Mouse (Mus musculus) retina, adult 2 months (tissue): ENCODE results near the gene 2810459M11Rik.
A peak's percentile ranks its signal among the peaks of the same experiment; 100 is the strongest.

Source experiments
- DNase-seq: peaks from one replicate; pipeline ENCODE4 v3.0.0-alpha.2; 2012; ENCODE audit warnings: low read depth, low spot score

The 2810459M11Rik gene

DNA sequence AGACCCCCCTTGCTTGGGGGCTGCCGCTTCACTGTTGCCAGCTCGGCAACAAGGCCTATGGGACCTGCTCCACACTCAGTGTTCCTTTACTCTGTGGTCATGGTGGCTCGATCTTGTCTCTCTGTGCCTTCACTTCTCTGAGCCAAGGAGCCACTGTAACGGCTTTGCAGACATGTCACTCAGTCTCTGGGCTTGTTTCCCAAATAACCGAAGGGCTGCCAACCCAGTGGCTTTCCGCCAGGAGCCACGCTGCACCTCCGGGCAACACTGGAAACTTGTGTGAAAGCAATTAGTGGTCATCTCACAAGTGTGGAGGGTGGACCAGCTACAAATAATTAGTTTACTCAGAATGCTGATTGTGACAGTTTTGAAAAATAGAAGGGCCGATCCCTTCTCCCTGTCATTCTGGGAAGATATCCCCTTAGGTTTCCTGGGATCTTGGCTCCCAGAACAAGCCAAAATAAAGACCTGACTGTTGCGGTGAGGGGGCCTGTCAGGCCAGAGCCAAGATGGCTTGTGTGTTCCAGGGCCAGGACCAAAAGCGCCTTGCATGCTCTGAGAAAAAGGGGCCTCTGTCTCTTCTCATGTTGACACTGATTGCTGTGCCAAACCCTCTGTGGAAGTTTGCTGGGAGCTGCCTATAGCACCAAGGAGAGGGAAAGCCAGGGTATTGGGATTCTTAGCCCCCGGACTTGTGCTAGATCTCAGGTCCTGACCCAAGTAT lies 7.7 kb downstream of the 2810459M11Rik start:
- DNase-seq = no peak

DNA sequence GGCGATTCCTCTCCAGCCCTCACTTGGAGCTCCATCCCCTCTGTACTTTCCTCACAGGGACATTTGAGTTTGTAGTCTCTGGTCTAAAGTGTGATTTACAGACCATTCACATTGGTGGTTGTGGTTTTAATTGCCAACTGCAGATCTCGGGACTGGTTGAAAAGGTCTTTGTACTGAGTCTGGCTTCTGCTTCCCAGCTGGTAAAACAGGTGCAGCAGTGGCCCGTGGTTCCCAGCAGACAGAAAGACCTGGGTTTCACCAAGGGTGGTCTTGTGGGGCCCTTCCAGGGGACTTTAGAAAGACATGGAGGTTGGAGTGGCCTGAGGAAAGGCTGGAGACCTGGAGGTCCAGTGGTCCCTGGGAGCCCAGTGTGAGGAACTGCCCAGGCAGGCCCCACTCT lies 9.3 kb downstream of the 2810459M11Rik start:
- DNase-seq = no peak

DNA sequence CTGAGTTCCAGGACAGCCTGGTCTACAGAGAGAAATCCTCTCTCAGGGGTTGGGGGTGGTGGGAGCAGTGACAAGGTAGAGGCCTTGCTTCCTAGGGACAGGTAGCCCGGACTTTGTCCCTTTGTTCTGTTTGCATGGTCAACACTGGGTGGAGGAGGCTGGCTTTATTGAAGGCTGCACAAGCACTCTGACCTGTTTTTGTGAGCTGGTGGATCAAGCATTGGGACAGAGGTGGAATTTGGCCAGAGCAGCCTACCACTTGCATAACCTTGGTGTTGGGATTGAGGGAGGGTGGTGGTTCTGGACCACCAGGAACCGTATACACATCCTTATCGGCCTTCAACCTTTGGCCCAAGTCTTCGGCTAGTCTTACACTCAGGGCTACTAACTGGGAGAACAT lies 10.6 kb downstream of the 2810459M11Rik start:
- no peak for DNase-seq

DNA sequence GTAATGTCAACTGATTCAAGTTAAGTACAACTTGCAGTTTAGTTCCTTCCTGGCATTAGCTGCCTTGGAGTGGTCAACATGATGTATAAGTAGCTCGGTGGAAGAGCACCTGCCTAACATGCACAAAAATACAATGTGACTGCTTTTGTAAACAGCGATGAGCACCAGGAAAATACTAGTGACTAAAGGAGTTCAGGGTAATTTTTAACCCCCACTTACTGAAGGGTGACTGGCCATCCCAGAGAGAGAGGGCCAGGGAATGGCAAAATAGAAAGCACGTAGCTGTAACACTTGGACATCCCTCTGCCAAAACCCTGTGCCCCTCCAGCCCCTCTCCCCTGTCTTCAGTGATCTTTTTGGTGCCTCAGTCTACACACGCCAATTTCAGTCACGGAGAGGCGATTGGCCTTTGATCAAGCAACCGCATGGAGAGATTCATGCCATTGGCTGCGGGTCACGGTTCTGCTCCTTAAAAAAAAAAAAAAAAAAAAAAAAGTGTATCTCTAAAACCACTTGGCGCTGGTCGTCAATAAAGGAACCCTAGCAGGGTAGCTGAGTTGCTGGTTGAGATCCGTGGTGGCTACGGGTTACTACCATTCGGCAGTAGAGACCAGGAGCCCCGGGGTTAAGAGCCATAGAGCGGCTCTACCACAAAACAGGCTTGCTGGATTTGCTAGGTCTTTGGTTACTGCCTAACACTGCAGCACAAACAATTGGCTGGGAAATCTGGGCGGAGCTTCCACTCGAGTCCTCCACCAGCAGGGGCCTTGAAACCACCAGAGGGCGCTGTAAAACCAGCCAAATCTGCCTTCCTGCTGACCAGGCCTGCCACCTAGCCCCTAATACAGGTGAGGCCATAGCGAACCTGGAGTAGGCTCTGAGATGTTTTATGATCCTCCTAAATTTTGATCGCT lies 13.4 kb downstream of the 2810459M11Rik start:
- DNase-seq = peak; percentile 92

DNA sequence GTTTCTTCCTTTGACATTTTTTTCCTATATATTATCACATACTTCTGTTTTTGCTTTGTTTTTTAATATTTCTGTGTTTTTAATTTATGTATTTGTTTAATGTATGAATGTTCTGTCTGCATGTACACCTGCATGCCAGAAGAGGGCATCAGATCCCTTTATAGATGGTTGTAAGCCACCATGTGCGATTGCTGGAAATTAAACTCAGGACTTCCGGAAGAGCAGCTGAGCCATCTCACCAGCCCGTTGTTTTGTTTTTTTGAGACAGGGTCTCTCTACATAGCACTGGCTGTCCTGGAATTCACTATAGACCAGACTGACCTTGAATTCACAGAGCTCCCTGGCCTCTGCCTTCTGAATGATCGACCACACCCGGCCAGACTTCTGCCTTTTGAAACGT lies 16.9 kb downstream of the 2810459M11Rik start:
- no peak for DNase-seq

DNA sequence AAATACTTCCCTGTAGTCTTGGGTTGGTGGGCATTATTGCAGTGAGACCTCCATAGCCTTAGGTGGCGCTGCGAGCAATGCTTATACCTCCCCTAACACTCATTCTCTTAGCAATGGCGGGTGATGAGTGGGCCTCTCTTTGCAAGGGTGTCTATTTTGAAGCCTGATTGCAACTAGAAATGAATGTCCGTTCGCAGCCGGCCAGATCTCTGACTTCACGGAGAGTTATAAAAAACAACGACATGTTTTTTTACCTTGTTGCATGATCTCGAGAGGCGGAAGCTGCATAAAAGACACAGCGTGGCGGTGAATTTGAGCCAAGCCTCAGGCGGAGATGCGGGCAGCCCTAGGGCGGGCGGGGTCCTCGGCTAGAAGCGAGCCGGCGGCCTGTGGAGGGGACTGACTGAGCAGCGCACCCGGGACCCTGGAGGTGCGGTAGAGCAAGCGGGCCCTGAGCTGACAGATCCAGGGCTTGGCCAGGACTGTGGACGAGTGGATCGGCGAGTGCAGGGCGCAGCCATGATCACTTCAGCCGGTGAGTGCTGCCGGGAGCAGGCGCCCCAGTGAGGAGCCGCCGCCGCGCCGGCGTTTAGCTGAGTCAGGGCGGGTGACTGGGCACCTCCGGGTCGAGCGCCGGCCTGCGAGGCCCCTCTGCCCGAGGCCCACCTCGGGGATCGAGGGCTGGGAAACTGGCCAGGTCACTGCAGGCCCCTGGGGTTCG lies 18.8 kb downstream of the 2810459M11Rik start, which contains the start of gene Psmd1:
Gene Psmd1, plus strand, starts transcription at position 117 of the 721 bp plus-strand sequence.
- peak; percentile 85 for DNase-seq

DNA sequence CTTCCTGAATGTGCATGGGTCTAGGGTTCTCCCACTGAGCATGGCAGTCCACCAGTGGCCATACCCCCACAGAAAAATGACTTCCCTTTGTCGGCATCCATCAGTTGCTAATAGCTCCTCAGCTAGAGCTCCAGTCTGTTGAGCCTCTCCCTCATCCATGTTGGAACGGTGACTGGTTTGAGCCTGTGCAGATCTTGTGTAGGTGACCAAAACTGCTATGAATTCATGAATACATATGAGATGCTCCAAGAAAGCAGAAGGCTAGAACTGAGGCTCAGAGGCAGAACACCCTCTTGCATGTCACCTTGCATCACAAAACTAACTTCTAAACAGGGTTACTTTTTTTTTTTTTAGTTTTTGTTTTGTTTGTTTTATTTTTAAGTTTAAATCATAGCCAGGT lies 30.9 kb downstream of the 2810459M11Rik start:
- no peak for DNase-seq

DNA sequence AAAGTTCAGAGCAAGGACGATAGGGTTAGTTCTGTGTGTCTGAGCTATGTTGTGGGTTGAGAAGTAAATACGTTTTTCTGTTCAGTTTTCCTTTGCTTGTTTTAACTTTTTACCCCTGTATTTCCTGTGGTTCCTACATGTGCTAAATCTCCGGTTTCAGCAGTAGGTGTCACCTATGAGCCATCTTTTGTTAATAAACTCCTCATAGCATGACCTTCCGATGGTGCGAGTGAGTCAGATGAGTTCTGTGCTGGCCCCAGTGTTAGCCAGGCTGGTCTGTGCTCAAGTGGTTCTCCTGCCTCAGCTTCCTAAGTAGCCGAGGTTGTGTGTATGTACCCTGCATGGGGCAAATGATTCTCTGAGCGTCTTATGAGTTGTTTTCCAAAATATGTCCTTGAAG lies 48.8 kb downstream of the 2810459M11Rik start:
- no peak for DNase-seq

DNA sequence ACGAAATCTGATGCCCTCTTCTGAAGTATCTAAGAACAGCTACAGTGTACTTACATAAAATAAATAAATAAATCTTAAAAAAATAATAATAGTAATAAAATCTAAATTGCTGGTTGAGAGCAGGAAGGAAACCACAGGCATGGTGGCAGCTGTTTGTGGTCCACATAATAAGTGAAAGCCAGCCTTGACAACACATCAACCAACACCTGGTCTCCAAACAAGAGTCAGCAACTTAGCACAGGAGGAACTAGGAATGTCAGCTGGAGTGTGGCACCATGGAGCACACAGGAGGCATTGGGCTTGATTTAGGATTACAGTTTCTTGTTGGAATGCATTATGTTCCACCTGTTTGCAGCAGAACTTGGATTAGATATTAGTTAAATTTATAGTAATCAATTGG lies 59.4 kb downstream of the 2810459M11Rik start:
- no peak for DNase-seq
